Mouse (Mus musculus) c-Kit-negative CD71-positive TER-119-positive erythroid progenitor cells, embryonic 14.5 days (primary cell): ENCODE measurements around the gene AC124502.3.

ENCODE experiments used
- DNase-seq: peaks from one replicate; pipeline ENCODE4 v3.0.0-alpha.2; 2013; ENCODE audit warnings: low read depth, low spot score

AC124502.3 gene

GRCm38 (mm10) chr19:5058801-5059771 is 20.4 kb downstream of the AC124502.3 start:
- no peak for DNase-seq

DNA sequence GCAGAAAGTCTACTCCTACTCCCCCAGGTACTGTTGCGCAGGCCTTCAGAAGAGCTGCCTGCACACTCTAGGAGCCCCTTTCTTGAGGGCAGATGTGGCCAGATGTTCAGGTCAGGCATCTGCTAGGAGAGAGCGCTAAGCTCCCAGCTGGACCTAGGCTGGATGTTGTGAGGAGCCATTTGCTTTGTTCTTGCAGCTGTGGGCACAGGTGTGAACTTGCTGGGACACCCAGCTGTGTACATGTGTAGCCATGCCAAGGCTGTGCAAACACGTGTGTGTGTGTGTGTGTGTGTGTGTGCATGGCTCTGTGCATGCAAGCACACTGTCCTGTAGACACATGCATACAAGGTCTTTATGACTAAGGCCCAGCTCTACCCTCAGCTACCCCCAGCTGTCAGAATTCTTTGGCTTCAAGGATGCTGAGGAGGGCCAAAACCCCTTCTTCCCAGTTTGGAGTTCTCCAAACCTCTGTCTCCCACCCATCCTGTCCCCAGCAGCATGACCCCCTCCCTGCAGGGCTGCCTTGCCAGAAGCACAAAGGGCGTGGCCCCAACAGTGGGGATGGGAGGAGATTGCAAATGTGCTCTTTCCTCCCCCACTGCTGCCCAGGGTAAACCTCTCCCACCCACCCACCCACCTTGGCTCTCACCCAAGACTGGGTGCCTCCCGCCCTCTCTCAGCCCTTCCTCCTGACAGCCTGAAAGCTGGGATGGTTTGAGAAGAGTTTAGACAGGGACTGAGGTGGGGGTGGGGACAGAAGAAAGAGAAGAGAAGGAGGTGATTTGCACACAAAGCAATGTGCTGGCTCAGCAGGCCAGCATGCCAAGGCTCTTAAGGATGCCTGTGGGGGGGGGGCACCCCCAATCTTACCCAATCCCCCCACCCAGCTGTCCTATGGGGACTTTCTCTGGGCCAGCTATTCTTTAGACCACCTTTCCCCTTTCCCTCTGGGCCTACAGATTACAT is 22.0 kb downstream of the AC124502.3 start:
- DNase-seq: no peak

DNA sequence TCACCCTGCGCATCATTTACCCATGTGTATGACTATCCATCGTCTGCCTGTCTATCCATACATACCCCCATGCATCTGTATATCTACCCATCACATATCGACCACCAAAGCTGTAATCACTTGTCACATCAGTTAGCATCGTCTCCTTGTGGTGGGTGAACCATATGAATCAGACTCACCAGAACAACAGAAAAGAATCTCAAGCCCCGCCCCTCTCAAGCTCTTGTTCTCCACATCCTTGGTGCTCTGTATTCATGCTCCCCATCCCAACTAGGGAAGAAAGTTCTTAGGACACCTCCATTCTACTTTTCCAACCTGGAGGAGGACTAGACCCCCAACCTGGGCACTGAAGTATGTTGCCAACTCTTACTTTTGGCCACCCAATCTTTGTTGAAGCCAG is 23.4 kb downstream of the AC124502.3 start:
- no peak for DNase-seq

DNA sequence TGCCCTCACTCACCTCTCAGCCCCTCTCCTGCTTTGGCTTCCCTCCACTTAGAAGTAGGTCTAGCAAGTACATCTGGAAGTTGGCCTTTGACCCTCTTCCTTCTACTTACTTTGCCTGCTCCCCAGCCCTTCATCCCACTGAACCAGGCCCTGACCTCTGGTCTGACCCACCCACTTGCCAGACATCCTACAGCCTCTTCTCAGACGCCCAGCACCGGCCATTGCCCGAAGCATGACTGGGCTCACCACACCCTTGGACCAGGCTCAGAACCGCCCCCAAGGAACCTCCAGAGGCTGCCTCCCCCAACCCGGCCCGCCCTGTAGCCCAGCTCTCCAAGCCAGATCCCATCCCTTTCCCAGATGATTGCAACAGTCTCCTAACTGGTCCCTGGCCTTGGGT is 23.8 kb downstream of the AC124502.3 start:
- no peak for DNase-seq

DNA sequence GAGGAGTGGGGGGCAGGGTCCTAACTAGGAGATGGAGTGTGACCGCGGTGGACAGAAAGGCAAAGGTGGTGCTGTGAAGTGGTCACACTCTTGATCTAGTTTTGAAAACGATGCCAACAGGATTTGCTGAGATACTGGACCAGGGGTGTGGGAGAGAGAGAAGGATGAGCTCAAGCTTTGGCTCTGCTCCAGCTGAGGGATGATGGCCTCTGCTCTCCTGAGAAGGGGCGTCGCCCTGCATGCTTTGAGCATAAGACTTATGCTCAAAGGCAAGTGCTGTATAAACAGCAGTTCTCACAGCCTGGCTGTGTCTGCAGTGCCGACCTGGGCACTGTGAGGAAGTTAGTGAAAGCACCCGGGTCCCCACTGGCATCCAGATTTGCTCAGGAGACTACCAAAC is 26.4 kb downstream of the AC124502.3 start:
- DNase-seq: no peak

DNA sequence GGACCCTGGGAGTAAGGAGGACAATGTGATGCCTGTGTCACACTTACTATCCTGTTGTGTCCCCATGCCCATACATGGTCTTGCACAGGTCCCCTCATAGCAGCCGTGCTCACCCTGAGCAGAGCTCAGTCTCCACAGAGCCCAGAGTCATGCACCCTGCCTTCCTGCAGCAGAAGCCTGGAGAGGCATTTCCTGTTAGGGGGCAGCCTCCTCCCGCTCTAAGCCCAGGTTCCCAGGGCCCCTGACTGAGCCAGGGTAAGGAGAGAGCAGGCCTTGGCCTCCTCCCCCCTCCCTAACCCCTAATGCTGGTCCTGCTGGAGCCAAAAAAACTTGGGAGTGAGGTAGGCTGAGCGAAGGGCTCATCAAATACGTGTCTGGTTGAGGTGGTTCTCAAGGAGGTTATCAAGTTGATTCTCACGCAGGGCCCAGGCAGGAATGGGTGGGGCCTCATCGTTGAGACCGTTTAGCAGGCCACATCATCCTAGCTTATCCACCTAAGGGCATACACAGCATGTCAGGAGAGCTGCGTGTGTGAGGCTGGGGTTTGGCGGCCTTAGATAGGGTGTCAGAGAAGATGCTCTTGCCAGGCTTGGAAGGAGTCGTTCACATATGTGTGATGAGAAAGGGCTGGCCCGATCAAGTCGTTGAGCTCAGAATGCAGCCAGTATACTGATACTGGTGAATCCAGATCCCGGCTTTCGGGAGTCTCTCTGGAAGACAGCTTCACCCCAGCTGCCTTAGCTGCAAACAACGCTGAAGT is 28.5 kb downstream of the AC124502.3 start:
- peak; percentile 40 for DNase-seq

GRCm38 (mm10) chr19:5067867-5068569 is 29.3 kb downstream of the AC124502.3 start, which contains the start of gene Cd248:
TSS of gene Cd248 (plus strand) at chr19:5068078.
- no peak for DNase-seq

DNA sequence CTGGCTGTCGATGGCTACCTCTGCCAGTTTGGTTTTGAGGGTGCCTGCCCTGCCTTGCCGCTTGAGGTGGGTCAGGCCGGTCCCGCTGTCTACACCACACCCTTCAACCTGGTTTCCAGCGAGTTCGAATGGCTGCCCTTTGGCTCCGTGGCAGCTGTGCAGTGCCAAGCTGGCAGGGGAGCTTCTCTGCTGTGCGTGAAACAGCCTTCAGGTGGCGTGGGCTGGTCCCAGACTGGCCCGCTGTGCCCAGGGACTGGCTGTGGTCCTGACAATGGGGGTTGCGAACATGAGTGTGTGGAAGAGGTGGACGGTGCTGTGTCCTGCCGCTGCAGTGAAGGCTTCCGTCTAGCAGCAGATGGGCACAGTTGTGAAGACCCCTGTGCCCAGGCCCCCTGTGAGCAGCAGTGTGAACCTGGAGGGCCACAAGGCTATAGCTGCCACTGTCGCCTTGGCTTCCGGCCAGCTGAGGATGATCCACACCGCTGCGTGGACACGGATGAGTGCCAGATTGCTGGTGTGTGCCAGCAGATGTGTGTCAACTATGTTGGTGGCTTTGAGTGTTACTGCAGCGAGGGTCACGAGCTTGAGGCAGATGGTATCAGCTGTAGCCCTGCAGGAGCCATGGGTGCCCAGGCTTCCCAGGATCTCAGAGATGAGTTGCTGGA is 30.0 kb downstream of the AC124502.3 start:
- DNase-seq: no peak

GRCm38 (mm10) chr19:5069486-5069885 is 30.8 kb downstream of the AC124502.3 start:
- no peak for DNase-seq

DNA sequence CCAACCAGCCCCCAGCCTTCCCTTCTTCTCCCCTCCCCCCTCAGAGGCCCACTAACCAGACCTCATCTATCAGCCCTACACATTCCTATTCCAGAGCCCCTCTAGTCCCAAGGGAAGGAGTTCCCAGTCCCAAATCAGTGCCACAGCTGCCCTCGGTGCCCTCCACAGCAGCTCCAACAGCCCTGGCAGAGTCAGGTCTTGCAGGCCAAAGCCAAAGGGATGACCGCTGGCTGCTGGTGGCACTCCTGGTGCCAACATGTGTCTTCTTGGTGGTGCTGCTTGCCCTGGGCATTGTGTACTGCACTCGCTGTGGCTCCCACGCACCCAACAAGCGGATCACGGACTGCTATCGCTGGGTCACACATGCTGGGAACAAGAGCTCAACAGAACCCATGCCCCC is 31.3 kb downstream of the AC124502.3 start:
- no peak for DNase-seq

GRCm38 (mm10) chr19:5071077-5071476 is 32.4 kb downstream of the AC124502.3 start:
- no peak for DNase-seq

GRCm38 (mm10) chr19:5071545-5072369 is 33.1 kb downstream of the AC124502.3 start:
- peak; percentile 76 for DNase-seq

DNA sequence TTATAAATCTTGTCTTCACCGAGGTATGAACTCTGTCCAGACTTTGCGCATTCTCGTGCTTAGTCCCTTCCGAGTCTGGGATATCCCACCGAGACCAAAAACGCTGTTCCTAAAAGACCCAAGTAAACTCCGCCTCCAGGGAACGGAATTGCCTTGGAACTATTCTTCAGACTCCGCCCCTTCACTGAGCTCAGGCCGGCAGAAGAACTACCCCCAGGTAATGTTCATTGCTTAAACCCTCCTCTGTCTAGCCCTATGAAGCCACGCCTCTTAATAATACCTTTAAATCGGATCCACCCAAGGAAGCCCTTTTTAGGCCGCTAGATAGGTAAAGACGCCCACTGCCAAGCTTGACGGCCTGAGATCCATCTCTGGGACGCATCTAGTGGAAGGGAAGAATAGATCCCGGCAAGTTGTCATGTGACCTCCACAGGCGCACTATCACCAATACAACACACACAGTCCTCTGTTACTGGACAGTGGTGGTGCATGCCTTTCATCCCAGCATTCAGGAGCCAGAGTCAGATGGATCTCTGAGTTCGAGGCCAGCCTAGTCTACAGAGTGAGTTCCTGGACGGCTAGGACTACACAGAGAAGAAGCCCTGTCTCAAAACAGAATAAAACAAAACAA is 33.8 kb downstream of the AC124502.3 start:
- peak; percentile 36 for DNase-seq

DNA sequence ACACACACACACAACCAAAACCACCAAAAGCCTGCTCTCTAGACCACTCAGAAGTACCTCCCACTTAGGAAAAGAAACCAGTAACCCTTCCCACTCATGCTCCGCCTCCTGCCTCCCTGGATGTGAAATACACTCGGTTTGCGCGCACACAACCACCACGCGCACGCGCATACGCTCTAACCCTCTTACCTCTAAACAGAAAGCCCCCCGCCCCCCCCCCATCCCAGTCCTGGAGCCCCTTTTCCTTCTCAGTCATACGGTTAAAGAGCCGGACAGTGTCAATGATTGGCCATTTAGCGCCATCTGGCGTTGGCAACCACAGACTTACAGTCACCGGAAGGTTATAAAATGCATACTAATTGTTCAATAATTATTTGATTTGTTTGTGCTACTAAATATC is 34.3 kb downstream of the AC124502.3 start:
- peak; percentile 49 for DNase-seq

DNA sequence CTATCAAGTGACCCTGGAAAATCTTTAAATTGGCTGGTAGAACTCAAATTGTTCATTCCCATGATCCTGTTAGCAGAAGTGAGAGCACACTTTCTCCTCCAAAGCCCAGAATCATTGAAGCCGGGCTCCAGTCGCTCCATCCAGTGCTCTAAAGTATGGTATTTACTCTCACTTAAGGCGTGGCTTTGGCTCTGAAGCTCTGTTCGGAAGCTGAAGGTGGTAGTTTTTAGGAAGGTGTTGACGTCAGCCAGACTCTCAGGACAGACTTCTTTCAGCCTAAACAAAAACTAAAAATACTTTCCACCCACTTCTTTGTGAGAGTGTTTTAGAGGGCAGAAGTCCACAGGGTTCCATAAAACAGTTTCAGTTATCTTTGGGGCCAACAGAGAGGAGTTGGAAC is 34.8 kb downstream of the AC124502.3 start:
- no peak for DNase-seq

GRCm38 (mm10) chr19:5079279-5079678 is 40.6 kb downstream of the AC124502.3 start:
- no peak for DNase-seq

DNA sequence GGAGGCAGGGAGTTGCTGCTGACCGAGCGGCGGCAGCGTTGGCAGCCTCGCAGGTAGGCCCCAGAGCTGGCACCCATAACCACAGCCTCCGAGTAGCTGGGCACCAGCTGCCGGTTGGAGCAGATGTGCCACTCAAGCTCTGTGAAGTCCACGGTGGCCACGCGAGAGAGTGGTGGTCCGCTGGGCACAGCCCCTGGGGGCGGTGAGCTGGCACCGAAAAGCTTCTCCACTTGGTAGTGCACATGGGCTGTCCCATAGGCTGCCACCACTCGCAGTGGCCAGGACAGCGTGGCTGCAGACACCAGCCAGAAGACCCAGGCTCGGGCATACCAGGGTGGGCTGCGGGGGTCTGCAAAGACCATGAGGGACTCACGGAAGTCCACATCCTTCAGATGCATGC is 43.3 kb downstream of the AC124502.3 start:
- DNase-seq: no peak

DNA sequence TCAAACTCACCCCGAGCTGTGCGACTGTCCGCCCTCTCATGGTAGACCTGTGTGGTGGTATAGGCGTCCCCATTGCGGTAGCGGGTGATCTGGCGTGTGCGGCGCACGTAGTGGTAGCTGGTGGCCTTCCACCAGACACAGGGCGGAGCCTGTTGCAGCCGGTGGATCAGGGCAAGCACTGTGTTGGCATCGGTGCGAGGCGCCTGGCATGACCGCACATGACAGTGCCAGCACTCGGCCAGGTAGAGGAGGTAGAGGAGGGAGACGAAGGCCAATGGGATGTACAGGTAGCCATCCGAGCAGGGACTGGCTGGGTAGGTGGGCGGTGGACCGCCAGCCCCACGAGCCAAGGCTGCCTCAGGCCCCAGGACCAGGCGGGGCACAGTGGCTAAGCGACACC is 43.9 kb downstream of the AC124502.3 start:
- DNase-seq: no peak
